Mouse (Mus musculus) macrophage (primary cell): ENCODE results near the gene Kif6. TPM values are rescaled to one million over a fixed set of nuclear protein-coding genes. Genes with fewer than 3 reads are reported as not detected.
A peak's percentile ranks its signal among the peaks of the same experiment; 100 is the strongest.

Source experiments
- H3K27ac ChIP-seq: fragments of 350-480 bp; formaldehyde crosslinking; 2 replicates; pipeline ENCODE4 v1.9.0; 2021
- H3K36me3 ChIP-seq: fragments of 350-480 bp; formaldehyde crosslinking; 2 replicates; pipeline ENCODE4 v1.9.0; 2021; ENCODE audit errors: inconsistent target
- H3K4me3 ChIP-seq: fragments of 350-480 bp; formaldehyde crosslinking; 2 replicates; pipeline ENCODE4 v1.9.0; 2021; ENCODE audit errors: inconsistent target
- H3K79me2 ChIP-seq: fragments of 350-480 bp; formaldehyde crosslinking; 2 replicates; pipeline ENCODE4 v1.9.0; 2021; ENCODE audit errors: inconsistent target
- WGBS: methylation state at CpG from one replicate; pipeline ENCODE4 v1.1.7; 2026; ENCODE audit warnings: inconsistent platforms; ENCODE audit not compliant: missing documents; 5-methylcytosine and 5-hydroxymethylcytosine counted together
- polyA plus RNA-seq: library from polyadenylated mRNA; stranded (reverse); fragments of 250-400 nt; gene quantifications from 3 replicates; pipeline ENCODE4 v1.2.4, GENCODE M21; 2018; ENCODE audit warnings: inconsistent platforms

Kif6 gene
- polyA plus RNA-seq, 1 experiment from 2014 or later = not detected

DNA sequence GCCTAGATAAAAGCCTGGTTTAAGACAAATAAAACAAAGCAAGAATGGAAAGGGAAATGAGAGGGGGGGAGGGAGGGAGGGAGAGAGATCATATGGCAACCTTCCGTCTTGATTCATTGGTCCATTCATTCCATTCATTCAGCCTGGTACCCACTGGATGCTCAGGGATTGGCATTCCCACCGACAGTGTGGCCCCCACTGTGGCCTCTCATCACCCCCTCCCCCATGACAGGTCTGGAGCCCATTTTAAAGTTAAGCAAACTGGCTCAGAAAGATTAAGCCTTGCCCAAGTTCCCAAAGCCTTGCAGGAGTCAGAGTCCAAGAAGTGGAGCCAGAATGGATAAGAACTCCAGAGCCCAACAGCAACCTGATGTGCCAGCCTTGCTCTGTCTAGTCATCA, 321.3 kb downstream of the Kif6 start:
- Histone ChIP-seq H3K27ac (no peak overlapping the region), H3K36me3 (no peaks in the 10 kb centered on the region), H3K4me3 (no peak overlapping the region), H3K79me2 (no peaks in the 10 kb centered on the region)
- 63% methylated on average over 2 of the region's 2 CpGs for WGBS

DNA sequence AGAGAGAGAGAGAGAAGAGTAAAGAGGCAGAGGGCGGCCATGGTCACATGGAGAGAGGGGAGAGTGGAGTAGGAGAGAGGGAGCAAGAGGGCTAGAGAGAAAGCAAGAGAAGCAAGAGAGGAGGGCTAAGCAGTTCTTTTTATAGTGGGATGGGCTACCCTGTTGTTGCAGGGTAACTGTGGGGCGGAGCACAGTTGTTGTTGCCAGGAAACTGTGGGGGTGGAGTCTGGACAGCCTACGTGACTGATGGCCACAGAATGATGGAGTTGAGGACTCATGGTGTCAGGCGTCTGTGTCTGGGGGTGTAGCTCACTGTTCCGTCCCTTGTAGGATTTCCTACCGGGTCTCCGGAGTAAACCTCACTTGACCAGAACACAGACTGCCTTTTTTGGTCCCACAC, 324.2 kb downstream of the Kif6 start:
- Histone ChIP-seq H3K79me2 (no peaks in the 10 kb centered on the region), H3K27ac (no peak overlapping the region), H3K36me3 (no peaks in the 10 kb centered on the region), H3K4me3 (no peak overlapping the region)
- WGBS = 86% methylated on average over 7 of the region's 7 CpGs

DNA sequence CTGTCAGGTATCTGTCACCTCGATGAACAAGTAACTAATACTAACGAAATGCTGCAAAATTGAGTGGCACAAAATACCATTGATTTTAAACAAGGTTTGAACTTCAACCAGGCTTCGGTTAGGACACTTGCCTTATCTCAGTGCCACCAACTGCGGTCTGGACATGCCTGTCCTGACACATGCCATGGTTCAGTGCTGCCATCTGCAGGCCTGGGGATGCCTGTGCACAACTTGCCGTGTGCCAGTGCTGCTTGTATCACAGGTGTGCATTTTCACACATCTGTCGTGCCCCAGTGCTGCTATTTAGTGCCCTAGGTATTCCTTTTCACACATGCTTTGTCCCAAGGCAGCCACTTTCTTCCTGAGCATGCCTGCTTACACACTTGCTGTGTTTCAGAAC, 327.7 kb downstream of the Kif6 start:
- Histone ChIP-seq H3K27ac (no peak overlapping the region), H3K79me2 (no peaks in the 10 kb centered on the region), H3K36me3 (no peaks in the 10 kb centered on the region), H3K4me3 (no peak overlapping the region)
- whole genome bisulfite sequencing = 79% methylated on average over 6 of the region's 6 CpGs

DNA sequence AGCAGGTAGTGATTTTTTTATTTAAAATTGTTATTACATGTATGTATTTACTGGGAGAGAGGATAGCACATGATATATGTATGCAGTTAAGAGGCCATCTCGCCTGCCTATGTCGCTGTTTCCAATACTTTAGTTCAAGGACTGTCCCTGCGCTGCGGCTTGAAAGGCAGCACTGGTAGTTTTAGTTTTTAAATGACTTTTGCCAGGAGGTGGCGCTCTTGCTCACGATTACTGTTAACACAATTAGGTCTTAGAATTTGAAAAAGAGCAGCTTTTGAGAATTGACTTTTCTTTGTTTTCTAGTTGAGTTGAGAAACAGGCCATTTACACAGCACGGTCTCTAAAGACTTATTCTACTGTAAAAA, 336.5 kb downstream of the Kif6 start:
- H3K36me3 ChIP-seq = no peaks in the 10 kb centered on the region
- no peak overlapping the region for H3K27ac ChIP-seq
- peak overlapping the region; percentile 2; the same call in 1 of the 2 replicates for H3K4me3 ChIP-seq
- H3K79me2 ChIP-seq = no peaks in the 10 kb centered on the region
- WGBS = 5% methylated on average over 7 of the region's 7 CpGs

DNA sequence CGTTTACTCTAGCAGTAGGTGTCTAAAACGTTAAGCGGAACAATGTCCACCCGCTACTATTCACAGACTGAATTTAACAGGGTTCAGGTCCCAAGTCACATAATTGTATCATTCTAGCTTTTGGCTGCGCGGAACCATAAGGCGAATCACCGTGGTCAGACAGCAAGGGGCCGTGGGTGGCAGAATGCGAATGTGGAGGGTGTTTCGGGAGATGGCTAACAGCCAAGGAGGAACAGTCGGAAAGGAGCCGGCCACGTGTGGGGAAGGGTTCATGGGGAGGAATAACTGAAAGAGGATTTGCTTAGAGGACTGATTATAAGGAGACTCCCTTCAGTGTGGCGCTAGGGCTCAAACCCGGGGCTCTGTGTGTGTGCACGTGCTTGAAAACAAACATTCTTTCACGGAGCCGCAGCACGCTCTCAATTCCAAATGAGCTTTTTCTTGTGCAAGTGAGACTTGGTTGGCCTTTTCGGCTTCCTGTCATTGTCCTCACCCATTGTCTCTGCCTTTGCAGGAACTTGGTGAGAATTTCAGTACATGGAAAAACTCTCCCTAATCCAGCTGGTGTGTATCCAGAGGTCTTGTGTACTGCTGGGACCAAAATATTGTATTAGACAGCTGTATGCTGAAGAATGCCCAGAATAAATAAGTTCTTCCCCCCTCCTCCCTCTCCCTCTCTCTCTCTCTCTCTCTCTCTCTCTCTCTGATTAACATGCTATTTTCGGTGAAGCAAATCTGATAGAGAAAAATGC, 337.1 kb downstream of the Kif6 start:
- 34% methylated on average over 21 of the region's 22 CpGs for WGBS
- peak overlapping the region; percentile 2; the same call in 1 of the 2 replicates for H3K4me3 ChIP-seq

DNA sequence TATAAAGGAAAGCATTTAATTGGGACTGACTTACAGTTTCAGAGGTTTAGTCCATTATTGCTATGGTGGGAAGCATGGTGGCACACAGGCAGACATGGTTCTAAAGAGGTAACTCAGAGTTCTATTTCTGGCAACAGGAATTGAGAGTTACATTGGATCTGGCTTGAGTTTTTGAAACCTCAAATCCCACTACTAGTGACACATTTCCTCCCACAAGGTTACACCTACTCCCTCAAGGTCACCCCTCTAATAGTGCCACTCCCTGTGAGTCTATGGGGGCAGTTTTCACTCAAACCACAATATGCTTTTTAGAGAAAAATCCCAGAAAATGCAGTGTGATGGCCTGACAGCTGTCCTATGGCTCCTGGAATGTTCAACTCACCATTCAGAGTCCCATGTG, 344.1 kb downstream of the Kif6 start:
- H3K36me3 ChIP-seq = no peaks in the 10 kb centered on the region
- H3K27ac ChIP-seq = no peak overlapping the region
- no peaks in the 10 kb centered on the region for H3K79me2 ChIP-seq
- no peak overlapping the region for H3K4me3 ChIP-seq

More for the DNA sequence above, 337.1 kb downstream of the Kif6 start:
- H3K27ac ChIP-seq = no peak overlapping the region
- H3K79me2 ChIP-seq = no peaks in the 10 kb centered on the region
- no peaks in the 10 kb centered on the region for H3K36me3 ChIP-seq

Other genes with a start within 250 kb of the Kif6 start
- 16.9 to 23.8 TPM (median 19.3 TPM) in 3 replicates for gene Mocs1, start 186.8 kb upstream of the Kif6 start, polyA plus RNA-seq
- gene Daam2, start 50.8 kb upstream of the Kif6 start, polyA plus RNA-seq = 0.01 TPM in 1 of 3 replicates, not detected in the others